Mouse (Mus musculus): ENCODE data around the gene Ift122.

Ift122 gene

GRCm38 (mm10) chr6:115918615-115919014 is 65.3 kb downstream of the Ift122 start:
- ATAC-seq (ENCODE audit: insufficient number of reproducible peaks, low FRiP score, low TSS enrichment): no peak

- ATAC-seq (ENCODE audit: insufficient number of reproducible peaks, low FRiP score, low TSS enrichment): no peak
Measured at GRCm38 (mm10) chr6:115919876-115920275, 66.6 kb downstream of the Ift122 start.

DNA sequence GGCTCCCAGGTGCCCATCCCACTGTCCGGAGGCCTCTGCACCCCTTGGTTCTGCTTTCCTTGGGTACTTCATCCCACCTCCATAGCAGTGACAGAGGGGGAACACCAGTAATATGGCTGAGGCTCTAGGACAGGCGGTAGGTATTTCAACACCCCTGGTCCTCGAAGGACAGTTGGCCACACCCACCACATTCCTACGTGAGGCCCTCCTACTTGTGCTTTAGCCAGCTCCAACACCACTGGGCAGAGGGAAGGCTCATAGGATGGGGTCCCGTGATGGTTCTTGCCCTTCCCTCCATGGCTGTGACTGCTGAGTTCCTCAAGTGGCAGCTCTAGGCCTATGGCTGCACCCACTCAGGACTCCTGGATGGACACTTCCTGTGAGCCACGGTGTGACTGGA is 71.6 kb downstream of the Ift122 start:
- no peak for ATAC-seq (ENCODE audit: insufficient number of reproducible peaks, low FRiP score, low TSS enrichment)

- ATAC-seq (ENCODE audit: insufficient number of reproducible peaks, low FRiP score, low TSS enrichment): no peak
Measured at GRCm38 (mm10) chr6:115926416-115926815, 73.1 kb downstream of the Ift122 start.

- ATAC-seq (ENCODE audit: insufficient number of reproducible peaks, low FRiP score, low TSS enrichment): no peak
Measured at GRCm38 (mm10) chr6:115927292-115928242, 74.3 kb downstream of the Ift122 start.

DNA sequence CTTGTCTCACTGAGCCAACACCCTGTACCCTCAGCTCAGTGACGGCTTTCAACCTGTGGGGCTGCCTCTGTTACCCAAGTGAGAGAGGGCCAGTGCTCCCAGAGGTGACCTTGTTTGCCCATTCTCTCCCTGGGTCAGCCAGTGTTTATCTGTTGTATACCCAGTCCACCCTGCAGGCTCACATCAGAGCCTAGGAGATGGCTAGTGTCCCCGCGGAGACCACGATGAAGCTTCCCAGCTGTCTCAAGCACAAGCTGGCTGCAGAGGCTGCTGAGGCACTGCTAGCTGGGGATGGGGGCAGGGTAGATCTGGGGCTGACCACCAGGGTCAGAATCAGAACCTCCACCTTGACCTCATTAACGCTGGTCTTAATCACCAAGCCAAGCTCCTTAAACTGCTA is 76.7 kb downstream of the Ift122 start:
- no peak for ATAC-seq (ENCODE audit: insufficient number of reproducible peaks, low FRiP score, low TSS enrichment)

GRCm38 (mm10) chr6:115931639-115932038 is 78.4 kb downstream of the Ift122 start, which contains the start of gene Rho:
TSS of gene Rho (plus strand) at chr6:115931748.
- no peak for ATAC-seq (ENCODE audit: insufficient number of reproducible peaks, low FRiP score, low TSS enrichment)

DNA sequence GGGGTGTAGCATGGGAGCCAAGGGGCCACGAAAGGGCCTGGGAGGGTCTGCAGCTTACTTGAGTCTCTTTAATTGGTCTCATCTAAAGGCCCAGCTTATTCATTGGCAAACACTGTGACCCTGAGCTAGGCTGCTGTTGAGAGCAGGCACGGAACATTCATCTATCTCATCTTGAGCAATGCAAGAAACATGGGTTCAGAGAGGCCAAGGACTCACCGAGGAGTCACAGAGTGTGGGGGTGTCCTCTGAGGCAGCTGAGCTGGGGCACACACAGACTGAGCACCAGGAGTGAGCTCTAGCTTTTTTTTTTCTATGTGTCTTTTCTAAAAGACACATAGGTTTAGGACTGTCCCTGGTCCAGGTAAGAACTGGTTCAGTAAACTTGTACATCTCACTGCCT is 79.1 kb downstream of the Ift122 start:
- ATAC-seq (ENCODE audit: insufficient number of reproducible peaks, low FRiP score, low TSS enrichment): no peak

DNA sequence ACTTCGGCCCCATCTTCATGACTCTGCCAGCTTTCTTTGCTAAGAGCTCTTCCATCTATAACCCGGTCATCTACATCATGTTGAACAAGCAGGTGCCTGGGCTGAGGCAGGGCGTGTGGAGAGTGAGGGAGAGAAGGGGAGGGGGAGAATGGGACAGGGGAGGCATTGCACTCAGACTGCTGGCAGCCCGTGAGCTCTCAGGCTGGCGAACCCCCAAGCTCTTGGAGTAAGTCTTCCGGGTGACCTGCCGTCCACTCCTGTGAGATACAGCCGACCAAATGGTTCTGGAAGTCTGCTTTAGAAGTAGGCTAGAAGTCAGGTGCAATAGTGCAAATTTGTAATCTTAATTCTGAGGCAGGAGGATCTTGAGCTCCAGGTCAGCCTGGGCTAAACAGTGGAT is 82.3 kb downstream of the Ift122 start:
- no peak for ATAC-seq (ENCODE audit: insufficient number of reproducible peaks, low FRiP score, low TSS enrichment)

GRCm38 (mm10) chr6:115938011-115938410 is 84.7 kb downstream of the Ift122 start:
- no peak for ATAC-seq (ENCODE audit: insufficient number of reproducible peaks, low FRiP score, low TSS enrichment)

- ATAC-seq (ENCODE audit: insufficient number of reproducible peaks, low FRiP score, low TSS enrichment): no peak
Measured at GRCm38 (mm10) chr6:115938798-115939197, 85.5 kb downstream of the Ift122 start.

DNA sequence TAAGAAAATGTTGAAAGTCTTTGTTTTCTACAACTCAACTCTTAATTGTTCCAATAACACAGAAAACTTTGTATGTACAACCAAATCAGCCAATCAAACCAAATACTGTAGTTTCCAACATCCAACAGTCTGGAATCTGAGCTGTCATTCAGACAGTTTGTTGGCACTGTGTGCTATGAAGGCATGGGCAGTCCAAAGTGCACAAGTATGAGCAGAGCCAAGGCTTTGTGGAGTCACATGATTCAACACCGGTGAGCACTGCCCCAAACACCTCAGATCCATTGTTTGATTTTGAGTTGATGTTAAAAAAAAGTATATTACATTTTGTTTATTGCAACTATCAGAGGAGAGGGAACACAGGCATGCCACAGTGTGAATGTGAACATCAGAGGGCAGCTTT is 87.3 kb downstream of the Ift122 start:
- ATAC-seq (ENCODE audit: insufficient number of reproducible peaks, low FRiP score, low TSS enrichment): no peak

- no peak for ATAC-seq (ENCODE audit: insufficient number of reproducible peaks, low FRiP score, low TSS enrichment)
Measured at GRCm38 (mm10) chr6:115941128-115941527, 87.9 kb downstream of the Ift122 start.

DNA sequence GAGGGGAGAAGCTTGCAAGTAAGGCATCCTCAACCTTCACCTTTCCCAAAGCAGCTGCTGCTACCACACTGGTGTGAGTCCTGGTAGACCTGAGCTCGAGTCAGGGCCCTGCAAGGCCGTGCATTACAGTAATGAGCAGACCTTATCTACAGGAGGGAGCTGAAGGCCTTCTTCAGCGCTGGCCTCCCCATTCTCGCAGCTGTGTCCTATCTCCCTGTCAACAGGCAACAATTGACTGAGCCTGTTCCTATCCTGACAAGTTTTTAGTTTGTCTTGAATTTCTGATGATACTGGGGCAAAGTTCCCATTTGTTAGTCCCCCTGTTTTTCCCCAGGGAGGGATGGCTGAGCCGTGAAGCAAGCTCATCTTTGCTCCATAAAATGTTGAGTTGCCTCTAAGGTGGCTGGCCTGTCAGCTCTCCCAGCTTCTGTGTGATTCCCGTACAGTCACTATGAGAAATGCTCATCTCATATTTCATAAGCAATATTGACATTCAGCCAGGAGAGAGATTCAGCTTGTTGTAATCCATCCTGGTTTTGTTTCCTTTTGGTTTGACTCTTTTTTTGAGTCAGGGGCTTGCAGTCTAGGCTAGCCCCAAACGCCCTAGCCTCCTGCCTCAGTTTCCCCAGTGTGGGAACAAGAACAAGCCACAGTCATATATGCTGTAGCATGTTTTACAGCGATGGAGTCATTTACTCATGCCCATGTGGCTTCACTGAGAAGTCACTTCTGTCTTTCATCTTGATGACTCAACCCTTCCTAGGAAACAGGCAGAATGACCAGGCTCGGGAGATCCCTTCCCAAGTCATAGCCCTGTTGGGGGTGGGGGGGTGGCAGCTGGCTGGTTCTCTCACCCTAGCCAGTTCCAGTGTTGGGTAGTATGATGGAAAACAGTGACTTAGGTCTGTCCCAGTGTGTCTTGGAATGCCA is 90.5 kb downstream of the Ift122 start:
- no peak for ATAC-seq (ENCODE audit: insufficient number of reproducible peaks, low FRiP score, low TSS enrichment)

DNA sequence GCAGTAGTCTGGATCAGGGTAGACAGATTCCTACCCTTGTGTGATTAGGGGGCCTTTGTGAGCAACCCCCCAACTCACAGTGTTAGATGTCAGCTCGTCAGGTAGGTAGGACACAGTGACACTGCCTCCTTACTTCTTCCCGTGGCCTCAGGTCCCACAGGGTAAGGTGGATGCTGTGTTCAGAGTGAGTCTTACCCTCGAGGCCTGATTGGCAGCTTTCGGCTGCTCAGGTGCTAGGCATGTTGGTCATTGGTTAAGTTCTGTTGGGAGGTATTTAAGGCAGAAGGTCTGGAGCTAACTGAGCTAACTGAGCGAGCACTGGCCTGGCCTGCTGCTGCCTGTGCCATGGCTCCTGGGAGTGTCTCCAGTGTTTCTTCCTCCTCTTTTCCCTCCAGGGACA is 91.4 kb downstream of the Ift122 start, which contains the start of gene H1foo:
H1foo (plus strand) TSS at position 301 of the 400 bp plus-strand sequence.
- no peak for ATAC-seq (ENCODE audit: insufficient number of reproducible peaks, low FRiP score, low TSS enrichment)

- ATAC-seq (ENCODE audit: insufficient number of reproducible peaks, low FRiP score, low TSS enrichment): no peak
Measured at GRCm38 (mm10) chr6:115945633-115946032, 92.4 kb downstream of the Ift122 start.

DNA sequence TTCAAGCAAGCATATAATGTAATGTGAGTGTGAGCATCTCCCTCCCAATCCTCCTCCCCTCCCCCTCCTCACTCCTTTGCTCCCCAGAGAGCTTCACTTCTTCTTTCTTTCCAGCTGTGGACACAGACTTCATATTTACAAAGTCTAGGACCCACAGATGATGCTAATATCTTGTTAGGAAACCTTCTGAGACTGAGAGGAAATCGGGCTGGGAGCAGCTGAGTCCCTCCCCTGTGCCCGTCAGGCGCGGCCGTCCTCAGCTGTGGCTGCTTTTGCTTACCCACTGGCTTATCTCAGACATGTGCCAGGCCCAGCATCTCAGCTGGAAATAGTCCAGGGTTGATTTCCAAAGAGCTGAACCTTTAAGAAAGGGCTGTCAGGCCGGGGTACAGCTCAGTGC is 93.1 kb downstream of the Ift122 start:
- no peak for ATAC-seq (ENCODE audit: insufficient number of reproducible peaks, low FRiP score, low TSS enrichment)

DNA sequence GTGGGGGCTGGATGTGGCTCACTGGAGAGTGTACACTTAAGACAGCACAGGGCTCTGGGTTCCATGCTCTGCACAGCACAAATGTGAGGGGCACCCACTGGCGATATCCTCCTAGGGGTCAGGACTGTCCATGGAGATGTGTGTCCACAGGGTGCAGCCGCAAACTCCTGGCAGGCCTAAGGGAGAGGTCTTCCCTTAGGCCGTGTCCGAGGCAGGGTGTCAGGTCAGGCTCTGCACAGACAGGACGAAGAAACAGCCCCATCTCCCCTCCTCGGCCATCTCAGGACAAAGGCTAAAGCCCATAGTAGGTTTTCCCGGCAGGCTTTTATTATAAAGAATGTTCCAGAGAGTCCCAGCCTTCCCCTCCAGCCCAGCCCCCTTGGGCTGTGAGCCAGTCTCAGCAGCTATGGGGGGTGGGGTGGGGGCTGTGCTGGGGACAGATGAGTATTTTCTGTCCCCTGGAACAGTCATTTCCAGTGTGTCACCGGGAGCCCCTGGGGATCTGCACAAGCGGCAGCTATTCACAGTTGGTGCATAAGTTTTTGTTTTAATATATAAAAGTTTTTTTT is 101.3 kb downstream of the Ift122 start:
- ATAC-seq (ENCODE audit: insufficient number of reproducible peaks, low FRiP score, low TSS enrichment): no peak

DNA sequence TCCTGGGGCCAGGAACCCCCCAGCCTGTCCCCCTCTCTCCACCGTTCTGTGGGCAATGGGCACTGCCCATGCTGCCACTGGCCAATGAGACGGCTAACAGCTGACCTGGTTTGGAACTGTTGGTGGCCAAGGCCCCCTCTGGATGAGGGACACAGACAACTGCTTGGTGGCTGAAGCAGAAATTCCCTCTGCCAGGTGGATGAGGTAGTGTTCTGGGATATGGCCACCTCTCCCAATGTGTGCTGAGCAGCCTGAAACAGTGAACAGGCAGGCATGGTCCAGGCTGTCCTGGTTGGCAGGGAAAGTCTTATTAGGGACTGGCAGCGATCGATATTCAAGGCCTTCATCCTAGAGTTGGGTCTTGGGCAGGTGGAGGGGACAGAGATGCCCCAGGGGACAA is 101.9 kb downstream of the Ift122 start:
- peak; percentile 53 for ATAC-seq (ENCODE audit: insufficient number of reproducible peaks, low FRiP score, low TSS enrichment)

GRCm38 (mm10) chr6:115955664-115956063 is 102.4 kb downstream of the Ift122 start:
- no peak for ATAC-seq (ENCODE audit: insufficient number of reproducible peaks, low FRiP score, low TSS enrichment)
